Mouse (Mus musculus) CD8-positive naive resting alpha-beta T cell, adult 2 months (primary cell): ENCODE results near the gene Tktl1.
A peak's percentile ranks its signal among the peaks of the same experiment; 100 is the strongest.
"Not testable (repeated sequence)": the region's sequence is repeated elsewhere in the genome, so short reads cannot be mapped to it uniquely, and the experiment has no call there.

Experiments used
- DNase-seq, 2 experiments: peaks; one replicate each; pipeline ENCODE4 v3.0.0; 2022; ENCODE audit warnings: low read depth in 2 of 2, low spot score in 2 of 2

The Tktl1 gene

GRCm38 (mm10) chrX:74176959-74177358 lies at the start of gene Tktl1:
Gene Tktl1, plus strand, starts transcription at chrX:74177259.
- DNase-seq = no peak

- DNase-seq = not testable (repeated sequence)
These were observed 41.8 kb upstream of the Tktl1 start, which contains the start of gene Mecp2 for GRCm38 (mm10) chrX:74135263-74135662. Gene Mecp2, minus strand, starts transcription at chrX:74135363.

- no peak for DNase-seq
These were observed 9.3 kb upstream of the Tktl1 start, which contains the start of gene Tex28 for GRCm38 (mm10) chrX:74167738-74168137. Gene Tex28, minus strand, starts transcription at chrX:74167838.

GRCm38 (mm10) chrX:74203556-74203955 lies 26.5 kb downstream of the Tktl1 start:
- no peak for DNase-seq

- DNase-seq = no peak
These were observed 41.4 kb downstream of the Tktl1 start for GRCm38 (mm10) chrX:74218496-74218895.

GRCm38 (mm10) chrX:74219449-74219848 lies 42.4 kb downstream of the Tktl1 start:
- DNase-seq = no peak

GRCm38 (mm10) chrX:74220099-74220498 lies 43.0 kb downstream of the Tktl1 start:
- not testable (repeated sequence) for DNase-seq

GRCm38 (mm10) chrX:74230038-74230437 lies 53.0 kb downstream of the Tktl1 start:
- DNase-seq = no peak

- DNase-seq = no peak
These were observed 56.1 kb downstream of the Tktl1 start for GRCm38 (mm10) chrX:74233196-74233595.

- no peak for DNase-seq
These were observed 63.3 kb downstream of the Tktl1 start for GRCm38 (mm10) chrX:74240332-74240731.

GRCm38 (mm10) chrX:74243396-74243795 lies 66.3 kb downstream of the Tktl1 start:
- DNase-seq = no peak

- DNase-seq = peak; percentile 67 to 74
These were observed 66.7 kb downstream of the Tktl1 start for GRCm38 (mm10) chrX:74243807-74244206.

- DNase-seq = peak in 1 of 2 experiments; percentile 20
These were observed 67.6 kb downstream of the Tktl1 start for GRCm38 (mm10) chrX:74244614-74245083.

GRCm38 (mm10) chrX:74245107-74245506 lies 68.0 kb downstream of the Tktl1 start:
- DNase-seq = no peak

GRCm38 (mm10) chrX:74245687-74246086 lies 68.6 kb downstream of the Tktl1 start:
- DNase-seq = peak; percentile 25 to 39

GRCm38 (mm10) chrX:74246213-74246681 lies 69.2 kb downstream of the Tktl1 start:
- peak; percentile 65 to 68 for DNase-seq

GRCm38 (mm10) chrX:74246693-74247092 lies 69.6 kb downstream of the Tktl1 start:
- DNase-seq = no peak

GRCm38 (mm10) chrX:74248651-74249050 lies 71.6 kb downstream of the Tktl1 start:
- peak; percentile 23 to 44 for DNase-seq

- DNase-seq = peak; percentile 32 to 36
These were observed 72.6 kb downstream of the Tktl1 start, which contains the start of gene Flna for GRCm38 (mm10) chrX:74249615-74250014. Gene Flna, minus strand, starts transcription at chrX:74249820.

GRCm38 (mm10) chrX:74254153-74254887 lies 77.3 kb downstream of the Tktl1 start, which contains the start of gene Emd:
Gene Emd, plus strand, starts transcription at chrX:74254687.
- DNase-seq = peak; percentile 83

GRCm38 (mm10) chrX:74254888-74255565 lies 78.0 kb downstream of the Tktl1 start:
- no peak for DNase-seq

- no peak for DNase-seq
These were observed 80.7 kb downstream of the Tktl1 start for GRCm38 (mm10) chrX:74257746-74258145.
